Mouse (Mus musculus) MEL (cell line): ENCODE results near the gene Hspb3. TPM values are rescaled to one million over a fixed set of nuclear protein-coding genes. Genes with fewer than 3 reads are reported as not detected.
A peak's percentile ranks its signal among the peaks of the same experiment; 100 is the strongest.

Source experiments
- DNase-seq: peaks from one replicate; pipeline ENCODE4 v3.0.0; 2011; ENCODE audit warnings: low read depth, low spot score
- H3K27ac ChIP-seq: 2 replicates; pipeline ENCODE4 v1.5.1; 2012; ENCODE audit warnings: low read depth, mild to moderate bottlenecking, control low read depth, low read length, moderate library complexity; ENCODE audit not compliant: control insufficient read depth
- H3K27me3 ChIP-seq, 2 experiments: fragments of 150-350 bp in 1 of 2; sonication (generic) in 1 of 2; 2 replicates each; pipeline ENCODE4 v1.6.1; 2012; ENCODE audit warnings: low read length in 2 of 2, mild to moderate bottlenecking in 2 of 2, improper control_type of control experiment in 1 of 2, moderate library complexity in 1 of 2; ENCODE audit not compliant: insufficient read depth in 2 of 2, control insufficient read depth in 1 of 2
- H3K36me3 ChIP-seq, 2 experiments: 2 replicates each; pipeline ENCODE4 v1.6.1; 2012 to 2014; ENCODE audit warnings: low read length in 2 of 2, improper control_type of control experiment in 1 of 2, inconsistent platforms in 1 of 2, mild to moderate bottlenecking in 1 of 2; ENCODE audit not compliant: insufficient read depth in 2 of 2, control insufficient read depth in 1 of 2
- H3K4me1 ChIP-seq, 2 experiments: fragments of 150-350 bp in 1 of 2; sonication (generic) in 1 of 2; 2 replicates each; pipeline ENCODE4 v1.6.1; 2012; ENCODE audit warnings: low read length in 2 of 2, improper control_type of control experiment in 1 of 2, mild to moderate bottlenecking in 1 of 2; ENCODE audit not compliant: insufficient read depth in 2 of 2, control insufficient read depth in 1 of 2
- H3K4me3 ChIP-seq, 2 experiments: fragments of 150-350 bp in 1 of 2; sonication (generic) in 1 of 2; 2 replicates each; pipeline ENCODE4 v1.5.1; 2012; ENCODE audit warnings: low read depth in 2 of 2, low read length in 2 of 2, mild to moderate bottlenecking in 2 of 2, moderate library complexity in 2 of 2, control low read depth in 1 of 2, improper control_type of control experiment in 1 of 2; ENCODE audit not compliant: control insufficient read depth in 1 of 2, insufficient read depth in 1 of 2
- H3K79me2 ChIP-seq: 2 replicates; pipeline ENCODE4 v1.6.1; 2012; ENCODE audit warnings: mild to moderate bottlenecking, low read length, moderate library complexity; ENCODE audit not compliant: control insufficient read depth, poor library complexity, insufficient read depth
- H3K9ac ChIP-seq: 2 replicates; pipeline ENCODE4 v1.6.1; 2012; ENCODE audit warnings: low read depth, mild to moderate bottlenecking, control low read depth, low read length, moderate library complexity; ENCODE audit not compliant: control insufficient read depth, poor library complexity, severe bottlenecking
- H3K9me3 ChIP-seq: fragments of 150-350 bp; sonication (generic); replicated peaks from 2 replicates; pipeline ENCODE4 v1.6.1; 2012; ENCODE audit warnings: mild to moderate bottlenecking, low read length, improper control_type of control experiment, moderate library complexity; ENCODE audit not compliant: insufficient read depth
- BHLHE40 ChIP-seq: IDR thresholded peaks from 2 replicates; pipeline ENCODE4 v1.6.1; 2012; ENCODE audit warnings: low read depth, mild to moderate bottlenecking, inconsistent platforms, low read length, improper control_type of control experiment, borderline replicate concordance
- CHD1 ChIP-seq: IDR thresholded peaks from 2 replicates; pipeline ENCODE4 v1.6.1; 2012; ENCODE audit warnings: low read depth, mild to moderate bottlenecking, inconsistent platforms, low read length, improper control_type of control experiment
- HCFC1 ChIP-seq: IDR thresholded peaks from 2 replicates; pipeline ENCODE4 v1.6.1; 2012; ENCODE audit warnings: low read depth, mild to moderate bottlenecking, inconsistent platforms, low read length, improper control_type of control experiment, moderate library complexity
- MAX ChIP-seq: IDR thresholded peaks from 2 replicates; pipeline ENCODE4 v1.6.1; 2011; ENCODE audit warnings: low read length, improper control_type of control experiment
- MXI1 ChIP-seq: IDR thresholded peaks from 2 replicates; pipeline ENCODE4 v1.6.1; 2011; ENCODE audit warnings: mild to moderate bottlenecking, low read depth, low read length, improper control_type of control experiment
- SIN3A ChIP-seq: IDR thresholded peaks from 2 replicates; pipeline ENCODE4 v1.6.1; 2012; ENCODE audit warnings: low read length, improper control_type of control experiment, inconsistent platforms
- TCF12 ChIP-seq: IDR thresholded peaks from 2 replicates; pipeline ENCODE4 v1.6.1; 2014; ENCODE audit warnings: low read depth, mild to moderate bottlenecking, inconsistent platforms, low read length, improper control_type of control experiment, moderate library complexity
- UBTF ChIP-seq: IDR thresholded peaks from 2 replicates; pipeline ENCODE4 v1.6.1; 2012; ENCODE audit warnings: low read depth, mild to moderate bottlenecking, inconsistent platforms, low read length, improper control_type of control experiment, moderate library complexity, borderline replicate concordance; ENCODE audit not compliant: insufficient read depth
- USF1 ChIP-seq: IDR thresholded peaks from 2 replicates; pipeline ENCODE4 v1.6.1; 2014; ENCODE audit warnings: low read depth, mild to moderate bottlenecking, inconsistent platforms, low read length, improper control_type of control experiment, moderate library complexity
- polyA plus RNA-seq, 2 experiments: library from polyadenylated mRNA; stranded (reverse) in 1 of 2; unstranded in 1 of 2; fragments of >175 nt in 1 of 2; fragments of >200 nt in 1 of 2; gene quantifications; 2 replicates each; pipeline versions ENCODE4 v1.2.1 to v1.2.4; 2012; ENCODE audit warnings: low replicate concordance in 2 of 2, low read depth in 1 of 2; ENCODE audit not compliant: insufficient read length in 2 of 2, insufficient read depth in 1 of 2, missing spikeins in 1 of 2
- total RNA-seq: library from RNA; depleted of rRNA; stranded (reverse); fragments of 300-350 nt; gene quantifications from 2 replicates; pipeline ENCODE4 v1.2.3, GENCODE M21; 2012

Hspb3 gene
- total and polyA plus RNA-seq, 3 experiments: not detected

GRCm38 (mm10) chr13:113615971-113616671, 47.4 kb downstream of the Hspb3 start:
- peaks cover 0 to 16% of the 10 kb centered on the region in 2 experiments; a peak in 2 of 4 replicates for H3K4me1 ChIP-seq
- H3K9me3 ChIP-seq: no peaks in the 10 kb centered on the region
- peak overlapping the region; percentile 17 for H3K9ac ChIP-seq
- no peak overlapping the region for H3K27ac ChIP-seq
- DNase-seq: peak; percentile 23
- peak overlapping the region; percentile 65 to 68 for H3K4me3 ChIP-seq
- H3K36me3 ChIP-seq: no peaks in the 10 kb centered on the region; a peak in 1 of 4 replicates
- H3K79me2 ChIP-seq: peaks cover 52% of the 10 kb centered on the region
- TF ChIP-seq SIN3A (peak; percentile 36; the same call in 1 of the 2 replicates), HCFC1 (no peak)
- TF ChIP-seq, all 39 proteins: peak for 1
- H3K27me3 ChIP-seq: no peaks in the 10 kb centered on the region

GRCm38 (mm10) chr13:113615546-113615941, 47.9 kb downstream of the Hspb3 start:
- Histone ChIP-seq H3K27me3 (no peaks in the 10 kb centered on the region), H3K4me1 (peaks cover 0 to 16% of the 10 kb centered on the region in 2 experiments; a peak in 2 of 4 replicates), H3K9ac (peak overlapping the region; percentile 5), H3K27ac (no peak overlapping the region), H3K36me3 (no peaks in the 10 kb centered on the region; a peak in 1 of 4 replicates), H3K9me3 (no peaks in the 10 kb centered on the region), H3K4me3 (peak overlapping the region; percentile 65 to 68), H3K79me2 (peaks cover 54% of the 10 kb centered on the region)
- no peak for DNase-seq
- TF ChIP-seq USF1 (no peak), MXI1 (peak; percentile 44; the same call in 1 of the 2 replicates)

GRCm38 (mm10) chr13:113614635-113615545, 48.6 kb downstream of the Hspb3 start:
- H3K79me2 ChIP-seq: peaks cover 54% of the 10 kb centered on the region
- TF ChIP-seq CHD1: no peak
- no peak for TF ChIP-seq TCF12
- TF ChIP-seq BHLHE40: peak; percentile 54; the same call in 1 of the 2 replicates
- TF ChIP-seq UBTF: no peak
- 0 out of 2 replicates have a peak, but pooled peaks have one; percentile 24 for TF ChIP-seq USF1
- no peak for TF ChIP-seq MAX
- H3K36me3 ChIP-seq: no peaks in the 10 kb centered on the region; a peak in 1 of 4 replicates
- DNase-seq: peak; percentile 81
- peaks cover 0 to 16% of the 10 kb centered on the region in 2 experiments; a peak in 2 of 4 replicates for H3K4me1 ChIP-seq
- H3K9me3 ChIP-seq: no peaks in the 10 kb centered on the region
- H3K9ac ChIP-seq: peak overlapping the region; percentile 39
- H3K27ac ChIP-seq: no peak overlapping the region
- H3K27me3 ChIP-seq: no peaks in the 10 kb centered on the region
- H3K4me3 ChIP-seq: peak overlapping the region; percentile 65 to 68
